Mouse (Mus musculus) cortical plate, adult 2 months (tissue): Measurements from ENCODE around the gene Uspl1.

Experiments used
- CTCF ChIP-seq: fragments of 200-500 bp; IDR thresholded peaks from 2 replicates; pipeline ENCODE4 v1.5.1; 2011; ENCODE audit warnings: mild to moderate bottlenecking, control low read depth, low read length; ENCODE audit not compliant: insufficient read depth; ENCODE audit errors: extremely low read depth
- POLR2A ChIP-seq: fragments of 200-500 bp; IDR thresholded peaks from 2 replicates; pipeline ENCODE4 v1.6.1; 2011; ENCODE audit warnings: mild to moderate bottlenecking, low read length, control low read depth; ENCODE audit not compliant: insufficient read depth; ENCODE audit errors: extremely low read depth

- no peak for TF ChIP-seq CTCF
- no peak for TF ChIP-seq POLR2A
These were observed 43.8 kb upstream of the Uspl1 start for GRCm38 (mm10) chr5:149140336-149140735.
